Mouse (Mus musculus) kidney, embryonic 16.5 days (tissue): ENCODE measurements around the gene Kif2a. TPM values are rescaled to one million over a fixed set of nuclear protein-coding genes. Genes with fewer than 3 reads are reported as not detected.

Experiments used
- ATAC-seq: fragments of 200-750 bp; cut with Nextera tagmentation; 2 replicates; pipeline ENCODE4 v1.8.0; 2017; ENCODE audit warnings: moderate TSS enrichment; ENCODE audit not compliant: low FRiP score, low TSS enrichment
- H3K27ac ChIP-seq: fragments of 300-500 bp; sonication (generic); 2 replicates; pipeline ENCODE4 v1.5.1; 2014; ENCODE audit warnings: low read length
- H3K27me3 ChIP-seq: fragments of 300-500 bp; sonication (generic); 2 replicates; pipeline ENCODE4 v1.6.1; 2014; ENCODE audit warnings: low read length, control low read depth, mixed read lengths; ENCODE audit not compliant: insufficient read depth
- H3K36me3 ChIP-seq: fragments of 300-500 bp; sonication (generic); 2 replicates; pipeline ENCODE4 v1.6.1; 2014; ENCODE audit warnings: low read length, control low read depth, mixed read lengths; ENCODE audit not compliant: insufficient read depth
- H3K4me1 ChIP-seq: fragments of 300-500 bp; sonication (generic); 2 replicates; pipeline ENCODE4 v1.6.1; 2014; ENCODE audit warnings: low read length, control low read depth, mixed read lengths; ENCODE audit not compliant: insufficient read depth
- H3K4me2 ChIP-seq: fragments of 300-500 bp; sonication (generic); replicated peaks from 2 replicates; pipeline ENCODE4 v1.6.1; 2014; ENCODE audit warnings: low read depth, low read length
- H3K4me3 ChIP-seq: fragments of 300-500 bp; sonication (generic); 2 replicates; pipeline ENCODE4 v1.5.1; 2014; ENCODE audit warnings: mild to moderate bottlenecking, low read length
- H3K9ac ChIP-seq: fragments of 300-500 bp; sonication (generic); replicated peaks from 2 replicates; pipeline ENCODE4 v1.6.1; 2014; ENCODE audit warnings: low read length
- H3K9me3 ChIP-seq: fragments of 300-500 bp; sonication (generic); 2 replicates; pipeline ENCODE4 v1.6.1; 2016; ENCODE audit warnings: low read length, control low read depth
- WGBS: fragments of 180-500 bp; shearing (Covaris S2); extraction: QIAGEN DNeasy Blood & Tissue Kit; methylation state at CpG from one replicate; pipeline ENCODE4 v1.1.7; 2014; 5-methylcytosine and 5-hydroxymethylcytosine counted together
- polyA plus RNA-seq: library from polyadenylated mRNA; unstranded; fragments of >200 nt; fragmentation: Nextera tagmentation; extraction: Ambion mirVana; gene quantifications from 2 replicates; pipeline ENCODE4 v1.2.1, GENCODE M21; 2015

The Kif2a gene
- polyA plus RNA-seq, 1 experiment from 2014 or later, result 9.8 TPM

GRCm38 (mm10) chr13:106910096-106910495, 111.8 kb downstream of the Kif2a start:
- Histone ChIP-seq H3K9me3 (no peaks in the 10 kb centered on the region), H3K4me3 (no peak overlapping the region), H3K4me2 (no peak overlapping the region), H3K27ac (no peak overlapping the region), H3K36me3 (peaks cover 31% of the 10 kb centered on the region), H3K9ac (no peak overlapping the region), H3K4me1 (no peaks in the 10 kb centered on the region), H3K27me3 (no peaks in the 10 kb centered on the region)
- WGBS, result 95% methylated on average over 10 of the region's 10 CpGs
- no peak for ATAC-seq

Other genes with a start within 250 kb of the Kif2a start
- gene Ipo11, start 85.2 kb downstream of the Kif2a start, polyA plus RNA-seq, result 78.2 and 79.0 TPM in 2 replicates
- 39.9 and 40.1 TPM in 2 replicates for gene Dimt1, start 75.0 kb downstream of the Kif2a start, polyA plus RNA-seq